Mouse (Mus musculus) frontal cortex, postnatal 14 days (tissue): Measurements from ENCODE around the gene 1700012B07Rik.

Source experiments
- DNase-seq, 2 experiments: peaks; one replicate each; pipeline ENCODE4 v3.0.0; 2022; ENCODE audit warnings: low spot score in 2 of 2

Gene 1700012B07Rik

DNA sequence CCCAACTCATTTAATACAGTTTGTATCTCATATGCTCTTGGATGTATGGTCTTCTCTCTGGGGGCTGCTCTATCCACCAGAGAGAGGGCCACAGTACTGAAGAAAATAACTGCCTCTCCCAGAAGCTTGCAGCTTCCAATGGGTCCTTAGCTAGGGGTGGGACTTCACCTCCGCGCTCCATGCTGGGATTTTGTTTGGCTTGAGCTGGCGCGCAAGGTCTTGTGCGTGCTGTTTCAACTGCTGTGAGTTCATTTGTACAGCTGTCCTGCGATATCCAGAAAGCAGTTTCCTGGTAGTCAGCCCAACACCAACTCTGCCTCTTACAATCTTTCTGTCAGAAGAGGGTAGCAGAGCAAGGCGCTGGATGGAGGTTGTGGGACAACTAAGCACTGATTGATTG is 18.5 kb upstream of the 1700012B07Rik start:
- DNase-seq: no peak

DNA sequence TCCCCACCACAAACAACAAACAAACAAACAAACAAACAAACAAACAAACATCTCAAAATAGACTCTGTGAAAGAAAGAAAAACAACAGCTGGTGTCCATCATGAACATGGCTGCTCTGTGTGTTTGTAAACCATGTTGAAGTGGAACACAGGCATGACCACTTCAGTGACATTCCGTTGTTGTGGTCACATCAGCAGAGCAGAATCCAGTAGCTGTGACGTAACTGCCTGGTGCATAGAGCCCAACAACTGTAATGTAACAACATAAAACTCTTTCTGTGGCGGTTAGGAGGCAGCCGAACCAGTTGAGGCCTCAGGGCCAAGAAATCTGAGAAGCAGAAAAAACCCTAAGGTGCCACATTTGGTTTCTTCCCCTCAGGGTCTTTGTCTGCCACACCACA is 17.8 kb upstream of the 1700012B07Rik start:
- DNase-seq: no peak

DNA sequence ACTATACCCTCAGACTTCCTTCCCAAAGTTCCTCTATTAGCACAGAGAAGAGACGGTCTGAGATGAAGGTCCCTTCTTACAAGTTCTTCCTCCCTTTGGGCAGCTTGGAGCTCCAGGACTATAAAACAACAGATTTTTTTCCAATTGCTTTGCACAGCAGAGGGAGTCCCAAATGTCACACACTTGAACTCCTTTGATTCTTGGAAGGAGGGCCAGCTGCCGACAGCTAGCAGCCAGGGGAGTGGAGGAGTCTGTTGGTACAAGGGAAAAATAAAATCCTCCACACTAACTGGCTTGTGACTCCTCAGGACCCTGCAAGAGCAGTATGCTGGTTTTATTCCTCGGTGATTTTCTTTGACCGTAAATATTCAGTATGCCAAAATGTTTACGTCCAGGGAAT is 16.6 kb upstream of the 1700012B07Rik start:
- no peak for DNase-seq

DNA sequence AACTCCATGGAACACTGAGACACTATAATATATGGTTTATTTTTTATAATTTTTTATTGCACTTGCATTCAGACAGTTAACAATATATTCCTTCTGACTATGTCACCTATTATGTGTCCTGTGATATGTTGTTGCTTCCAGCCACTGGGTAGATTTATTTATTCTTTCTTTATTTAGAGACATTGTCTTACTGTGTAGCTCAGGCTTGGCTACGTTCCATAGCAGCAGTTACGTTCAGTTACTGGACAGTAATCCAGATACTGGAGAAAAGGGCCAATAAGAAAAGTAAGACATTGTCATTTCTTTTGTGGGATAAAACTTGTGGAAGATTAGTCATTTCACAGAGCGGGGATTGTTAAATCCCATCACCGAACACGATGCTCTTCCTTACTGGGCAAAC is 2.5 kb upstream of the 1700012B07Rik start:
- no peak for DNase-seq

DNA sequence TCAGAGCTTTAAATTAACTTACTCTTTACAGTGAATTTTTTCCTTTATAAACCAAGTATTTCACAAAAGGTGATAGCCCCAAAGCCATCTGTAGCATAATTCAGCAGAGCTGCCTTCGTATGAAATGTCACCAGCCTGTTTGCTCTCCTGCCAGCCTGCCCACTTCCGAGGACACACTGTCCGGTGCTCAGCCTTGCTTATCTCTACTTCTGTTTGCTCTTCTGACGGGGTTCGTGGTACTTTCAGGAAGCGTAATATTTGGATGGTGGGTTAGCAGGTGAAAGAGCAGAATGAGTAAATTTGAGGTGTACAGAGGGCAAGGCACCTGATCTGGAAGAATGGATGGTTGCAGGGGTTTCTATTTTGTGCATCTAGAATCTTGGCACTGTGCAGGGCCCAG is 5.6 kb downstream of the 1700012B07Rik start:
- no peak for DNase-seq

DNA sequence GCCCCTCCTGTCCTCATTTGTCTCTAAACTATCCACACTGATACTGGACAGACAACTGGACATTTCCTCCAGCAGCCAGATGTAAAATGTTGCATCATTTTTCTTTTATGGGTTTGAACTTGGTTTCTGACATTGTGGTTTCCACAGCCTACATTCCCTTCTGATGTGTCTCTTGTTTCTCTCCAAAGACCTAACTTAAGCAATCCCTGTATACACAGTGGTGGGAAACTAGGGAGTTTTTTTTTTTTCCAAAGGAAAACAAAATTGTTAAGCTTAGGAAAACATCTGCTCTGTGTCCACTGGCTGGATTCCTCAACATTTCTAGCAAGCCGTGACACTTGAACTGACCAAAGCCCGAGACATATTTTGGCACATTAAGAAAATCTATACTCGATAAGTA is 10.4 kb downstream of the 1700012B07Rik start:
- no peak for DNase-seq

DNA sequence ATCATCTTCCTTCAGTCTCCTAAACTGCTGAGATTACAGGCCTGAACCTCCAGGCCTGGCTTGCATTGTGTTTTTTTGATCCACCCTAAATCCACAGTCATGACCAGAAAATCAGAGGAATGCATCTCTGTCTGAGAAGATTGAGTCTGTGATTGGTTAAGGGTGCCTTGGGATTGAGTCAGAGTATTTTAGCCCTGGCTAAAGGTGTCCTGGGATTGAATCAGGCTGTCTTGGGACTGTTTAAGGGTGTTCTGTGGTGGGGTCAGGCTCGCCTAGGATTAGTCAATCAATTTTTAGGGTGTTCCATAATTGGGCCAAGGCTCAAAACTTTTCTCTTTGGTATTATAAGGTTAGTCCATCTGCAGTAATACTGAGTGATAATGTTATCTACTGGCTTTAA is 10.9 kb downstream of the 1700012B07Rik start:
- DNase-seq: no peak

DNA sequence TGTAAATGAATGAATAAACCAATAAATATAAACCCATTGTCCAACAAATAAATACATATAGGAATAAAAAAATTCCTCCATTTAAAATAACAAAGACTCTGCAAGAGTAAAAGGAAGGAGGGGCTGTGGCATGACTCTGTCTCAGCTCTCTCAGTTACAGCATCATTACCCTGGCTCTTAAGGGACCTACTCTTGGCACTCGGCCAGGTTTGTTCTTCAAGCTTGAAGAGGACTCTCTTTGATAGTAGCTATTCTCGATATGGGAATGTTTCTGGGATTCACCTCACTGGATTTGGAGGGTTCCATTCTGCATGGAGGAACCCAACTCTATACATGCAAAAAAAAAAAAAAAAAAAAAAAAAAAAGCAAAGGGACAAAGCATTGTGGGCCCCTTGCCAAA is 16.1 kb downstream of the 1700012B07Rik start:
- DNase-seq: no peak

DNA sequence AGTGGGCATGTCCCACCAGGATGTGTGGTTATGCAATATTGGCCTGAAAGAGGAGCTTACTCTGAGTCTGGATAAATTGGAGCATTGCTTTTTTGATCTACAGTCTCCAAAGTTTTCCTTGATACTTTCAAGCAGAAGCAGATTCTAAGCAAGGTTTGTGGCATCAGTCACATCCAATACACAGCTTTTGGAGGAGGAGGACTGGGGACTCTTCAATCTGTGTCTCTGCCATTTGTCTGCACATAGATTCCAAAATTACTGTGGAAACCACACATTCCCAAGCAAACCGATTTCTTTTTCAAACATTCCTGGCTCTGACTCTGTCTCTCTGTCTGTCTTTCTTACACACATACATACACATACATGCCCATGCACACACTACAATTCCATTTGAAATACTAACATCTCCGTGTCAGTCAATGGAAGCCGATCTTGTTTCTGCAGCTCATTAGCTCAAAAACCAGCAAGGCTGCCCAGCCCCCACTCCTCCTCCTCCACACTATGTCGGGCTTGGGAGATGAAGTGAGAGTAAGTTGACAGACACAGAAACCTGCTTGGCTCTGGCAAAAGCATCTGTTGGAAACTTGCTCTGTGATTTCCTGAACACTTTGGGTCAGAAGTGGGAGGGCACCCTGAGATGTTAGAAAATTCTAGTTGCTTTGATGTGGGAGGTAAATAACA is 18.5 kb downstream of the 1700012B07Rik start:
- peak in 1 of 2 experiments; percentile 46 for DNase-seq

DNA sequence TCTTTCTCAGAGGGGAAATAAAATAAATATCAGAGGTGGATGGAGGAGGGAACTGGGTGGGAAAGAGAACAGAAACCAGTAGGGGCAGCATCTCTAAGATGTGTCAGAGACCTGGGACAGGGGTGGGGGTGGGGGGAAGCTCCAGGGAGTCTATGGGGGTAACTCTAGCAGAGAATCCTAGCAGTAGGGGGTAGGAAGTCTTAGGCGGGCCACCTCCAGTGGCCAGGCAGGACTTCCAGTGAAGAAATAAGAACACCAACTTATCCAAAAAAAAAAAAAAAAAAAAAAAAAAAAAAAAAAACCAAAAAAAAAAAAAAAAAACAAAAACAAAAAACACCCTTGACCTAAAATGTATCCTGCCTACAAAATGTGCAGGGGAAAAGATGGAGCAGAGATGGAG is 26.3 kb downstream of the 1700012B07Rik start:
- no peak for DNase-seq

DNA sequence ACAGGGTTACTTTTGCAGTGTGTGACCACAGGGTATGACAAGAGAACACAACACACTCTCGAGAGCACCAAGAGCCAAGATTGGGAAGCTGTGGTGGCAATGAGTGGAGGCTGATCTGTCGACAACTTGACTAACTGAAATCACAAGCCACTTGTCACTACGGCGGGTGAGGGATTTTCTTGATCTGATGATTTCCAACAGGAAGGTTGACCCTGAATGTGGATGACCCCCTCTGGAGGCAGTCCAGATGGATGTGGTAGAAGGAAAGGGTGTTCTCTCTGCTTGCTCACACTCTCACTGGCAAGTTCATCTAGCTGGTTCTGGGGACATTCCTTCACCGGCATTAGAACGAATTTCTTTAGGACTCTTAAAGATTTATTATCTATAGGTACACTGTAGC is 30.3 kb downstream of the 1700012B07Rik start:
- DNase-seq: no peak

DNA sequence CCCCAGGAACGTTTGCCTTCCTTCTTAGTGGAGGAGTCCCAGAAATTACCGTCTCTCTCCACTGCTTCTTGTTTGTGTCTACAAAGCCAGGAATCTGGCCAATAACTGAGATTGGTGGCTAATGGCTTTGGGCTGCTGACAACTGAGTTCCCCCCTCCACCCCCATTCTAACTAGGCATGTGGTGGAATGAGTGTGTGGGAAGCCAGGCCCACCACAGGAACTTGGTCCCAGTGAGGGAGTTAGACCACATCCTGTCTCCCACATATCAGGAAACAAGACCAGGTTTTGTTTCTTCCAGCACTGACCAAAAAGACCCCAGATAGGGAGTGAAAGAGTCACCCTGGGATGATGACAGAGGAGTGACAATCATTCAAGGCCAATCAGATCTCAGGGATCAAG is 32.3 kb downstream of the 1700012B07Rik start:
- no peak for DNase-seq

DNA sequence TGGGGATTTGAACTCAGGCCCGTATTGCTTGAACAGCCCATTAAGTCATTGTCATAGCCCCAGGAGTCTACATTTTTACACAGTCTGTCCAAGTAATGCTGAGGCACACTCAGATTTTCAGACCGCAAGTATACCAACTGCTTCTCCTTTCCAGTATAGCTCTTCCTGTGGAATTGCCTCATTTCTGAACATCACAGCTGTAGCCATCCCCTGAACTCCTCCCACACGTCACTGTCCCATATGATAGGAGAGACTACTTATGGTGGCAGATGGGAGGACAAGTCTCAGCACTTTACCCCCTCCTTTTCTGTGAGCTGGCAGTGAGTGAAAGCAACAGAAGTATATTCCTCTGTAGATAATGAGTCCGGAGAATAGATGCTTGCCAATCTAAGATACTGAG is 34.3 kb downstream of the 1700012B07Rik start:
- no peak for DNase-seq

DNA sequence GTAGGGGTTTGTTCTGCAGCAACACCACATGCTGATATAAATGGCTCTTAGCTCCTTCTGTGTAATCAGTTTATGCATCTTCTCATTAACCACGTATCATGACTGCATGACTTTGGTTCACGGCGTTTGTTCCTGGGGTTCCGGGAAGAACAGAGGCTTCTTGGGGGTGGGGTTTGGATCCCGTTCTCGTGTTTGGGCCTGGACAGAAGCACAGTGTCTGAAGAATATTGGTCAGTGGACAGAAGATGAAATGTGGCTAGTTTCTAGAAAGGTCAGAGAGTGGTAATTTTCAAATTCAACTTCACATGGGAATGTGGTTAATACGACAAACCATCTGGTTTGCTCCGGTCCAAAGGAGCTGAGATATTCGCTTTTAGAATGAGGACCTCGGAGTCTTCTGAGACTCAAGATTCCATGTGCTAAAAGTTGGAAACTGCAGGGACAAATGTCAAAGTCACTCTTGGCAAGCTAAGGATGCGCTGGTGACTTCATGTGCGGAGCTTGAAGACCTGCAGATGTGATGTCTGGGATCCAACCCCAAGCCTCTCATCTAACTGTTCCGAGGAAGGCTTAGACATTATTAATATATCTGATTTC is 35.3 kb downstream of the 1700012B07Rik start:
- no peak for DNase-seq

DNA sequence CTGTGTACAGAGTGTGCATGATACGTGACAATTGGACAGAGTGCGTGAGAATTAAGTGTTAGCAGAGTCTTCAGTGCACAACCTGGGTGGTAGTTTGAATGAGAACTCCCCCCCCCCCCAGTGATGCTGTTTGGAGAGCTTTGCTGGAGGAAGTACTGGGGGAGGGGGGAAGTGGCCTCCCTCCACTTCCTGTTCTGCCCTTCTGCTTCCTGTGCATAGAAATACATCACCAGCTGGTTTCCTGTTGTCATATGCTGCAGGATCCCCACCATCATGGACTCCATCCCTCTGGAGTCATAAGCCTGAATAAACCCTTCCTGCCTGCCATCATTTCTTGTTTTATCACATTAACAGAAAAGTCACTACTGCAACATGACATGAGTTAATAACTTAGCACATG is 35.9 kb downstream of the 1700012B07Rik start:
- DNase-seq: no peak

DNA sequence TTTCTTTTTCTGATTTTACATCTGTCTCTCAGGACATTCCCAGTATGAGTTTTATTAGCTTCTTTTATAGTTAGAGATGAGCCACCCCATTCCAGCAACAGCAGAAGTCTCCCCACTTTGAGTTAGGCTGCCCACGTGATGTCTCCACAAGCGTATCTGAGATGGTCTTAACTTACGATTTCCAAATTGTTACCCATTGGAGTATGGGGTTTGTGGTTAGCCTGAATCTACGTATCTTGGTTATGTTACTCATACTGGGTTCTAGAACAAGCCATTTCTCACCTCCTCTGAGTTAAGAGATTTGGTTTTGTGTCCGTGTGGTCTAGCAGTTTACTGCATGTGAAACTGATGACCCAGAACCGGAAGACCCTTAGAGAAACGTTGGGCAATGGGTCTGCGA is 37.6 kb downstream of the 1700012B07Rik start:
- DNase-seq: no peak

DNA sequence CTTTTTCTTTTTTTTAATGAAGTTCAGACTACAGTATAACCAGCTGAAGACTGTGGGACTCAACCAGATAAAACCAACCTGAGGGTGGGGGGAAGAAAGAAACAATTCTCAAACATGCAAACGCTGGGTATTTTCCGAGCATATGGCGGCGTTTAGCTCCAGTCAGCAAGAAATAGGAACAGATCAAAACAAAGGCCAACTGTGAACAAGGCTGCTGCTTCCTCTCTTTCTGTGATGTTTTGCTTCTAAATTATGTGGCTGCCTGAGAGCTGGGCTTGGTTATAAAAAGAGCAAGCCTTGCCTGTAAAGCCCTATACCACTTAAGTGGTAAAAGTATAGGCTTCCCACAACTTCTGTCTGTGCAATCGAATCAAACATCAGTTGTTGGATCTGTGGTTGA is 42.5 kb downstream of the 1700012B07Rik start:
- DNase-seq: no peak

DNA sequence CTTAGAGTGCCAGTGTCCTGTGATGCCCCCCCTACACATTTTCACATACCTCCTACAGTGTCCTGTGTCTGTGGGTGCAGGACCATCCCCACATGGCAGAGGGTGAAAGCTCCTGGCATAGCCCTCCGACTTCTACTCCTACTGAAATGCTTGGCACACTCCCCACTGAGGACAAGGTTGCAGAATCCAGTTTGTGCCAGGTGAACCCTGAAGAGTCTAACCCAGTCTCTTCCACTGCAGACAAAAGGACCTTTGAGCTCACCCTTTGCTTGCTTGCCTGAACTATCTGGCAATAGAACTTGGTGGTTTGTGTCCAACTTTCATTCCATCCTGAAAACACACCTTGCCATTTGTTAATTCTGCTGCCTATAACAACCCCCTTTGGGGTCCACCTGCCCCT is 56.5 kb downstream of the 1700012B07Rik start:
- DNase-seq: no peak

DNA sequence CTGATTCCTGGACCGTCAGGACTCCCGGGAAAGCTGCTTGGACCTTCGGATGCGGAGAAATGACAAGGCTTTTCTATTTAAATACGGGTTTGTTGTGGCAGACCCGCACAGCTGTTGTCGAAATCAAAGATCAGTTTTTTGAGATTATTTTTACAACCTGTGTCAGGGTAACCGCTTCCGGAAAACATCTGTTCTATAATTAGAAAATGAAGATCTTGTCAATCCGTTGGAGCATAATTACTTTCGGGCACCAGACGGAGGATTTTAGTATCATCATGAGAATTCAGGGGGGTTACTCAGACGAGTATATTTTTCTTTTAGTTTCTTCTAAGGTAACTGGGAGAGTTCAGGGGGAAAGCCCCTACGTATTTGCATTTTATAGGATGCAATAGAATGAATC is 57.7 kb downstream of the 1700012B07Rik start:
- DNase-seq: no peak

DNA sequence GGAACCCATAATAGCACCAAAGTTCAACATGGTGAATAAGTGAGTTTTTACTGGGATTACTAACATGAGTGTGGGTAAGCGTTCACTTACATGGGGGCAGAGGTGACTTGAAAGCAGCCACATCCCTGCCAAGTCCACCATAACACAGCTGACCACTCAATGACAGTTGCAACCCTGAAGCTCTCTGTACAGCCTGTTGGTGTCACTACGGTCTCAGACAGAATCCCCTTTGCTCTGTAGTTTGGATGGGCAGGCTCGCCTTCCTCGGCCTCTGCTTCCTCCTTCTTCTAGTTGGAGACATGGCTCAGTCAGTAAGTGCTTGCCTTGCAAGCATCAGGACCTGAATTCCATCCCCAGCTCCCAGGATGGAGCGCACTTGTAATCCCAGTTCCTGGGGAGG is 58.8 kb downstream of the 1700012B07Rik start:
- no peak for DNase-seq

DNA sequence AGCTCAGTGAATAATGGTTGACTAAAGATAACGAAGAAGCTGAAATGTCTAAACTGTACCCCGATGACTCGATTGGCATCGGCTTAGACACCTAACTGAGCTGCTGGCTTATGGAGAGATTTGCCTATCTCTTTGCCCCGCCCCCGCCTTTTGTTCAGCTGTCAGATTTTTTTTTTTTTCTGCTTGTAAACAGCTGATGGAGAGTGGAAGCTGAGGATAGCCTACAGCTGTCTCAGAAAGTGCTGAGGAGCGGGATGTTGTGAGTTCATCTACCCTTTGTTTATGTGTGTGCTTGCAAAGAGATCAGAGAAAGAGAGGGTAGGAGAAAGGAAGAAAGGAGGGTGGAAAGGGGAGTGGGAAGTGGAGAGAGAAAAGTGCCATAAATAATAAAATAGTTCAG is 67.8 kb downstream of the 1700012B07Rik start:
- DNase-seq: no peak

DNA sequence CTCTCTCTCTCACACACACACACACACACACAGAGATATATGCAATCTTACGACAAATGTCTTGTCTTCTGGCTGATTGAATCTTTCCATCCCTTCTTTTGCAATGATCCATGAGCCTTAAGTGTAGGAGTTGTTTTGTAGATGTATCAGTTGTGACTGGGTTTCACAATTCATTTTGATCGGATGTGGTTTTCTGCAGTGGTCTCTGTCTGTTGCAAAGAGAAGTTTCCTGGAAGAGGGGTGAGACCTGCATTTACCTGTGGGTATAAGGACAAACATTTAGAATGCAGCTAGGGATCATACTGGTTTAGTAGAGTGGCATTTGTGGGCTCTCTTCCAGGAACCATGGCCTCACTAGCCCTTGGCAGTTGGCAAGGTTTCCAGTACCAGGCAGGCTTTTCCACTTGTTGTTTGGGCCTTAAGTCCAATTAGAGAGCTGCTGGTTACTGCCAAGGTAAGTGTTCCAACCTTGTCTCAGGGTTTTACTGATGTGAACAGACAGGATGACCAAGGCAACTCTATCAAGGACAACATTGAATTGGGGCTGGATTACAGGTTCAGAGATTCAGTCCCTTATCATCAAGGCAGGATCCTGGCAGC is 69.1 kb downstream of the 1700012B07Rik start:
- DNase-seq: no peak

DNA sequence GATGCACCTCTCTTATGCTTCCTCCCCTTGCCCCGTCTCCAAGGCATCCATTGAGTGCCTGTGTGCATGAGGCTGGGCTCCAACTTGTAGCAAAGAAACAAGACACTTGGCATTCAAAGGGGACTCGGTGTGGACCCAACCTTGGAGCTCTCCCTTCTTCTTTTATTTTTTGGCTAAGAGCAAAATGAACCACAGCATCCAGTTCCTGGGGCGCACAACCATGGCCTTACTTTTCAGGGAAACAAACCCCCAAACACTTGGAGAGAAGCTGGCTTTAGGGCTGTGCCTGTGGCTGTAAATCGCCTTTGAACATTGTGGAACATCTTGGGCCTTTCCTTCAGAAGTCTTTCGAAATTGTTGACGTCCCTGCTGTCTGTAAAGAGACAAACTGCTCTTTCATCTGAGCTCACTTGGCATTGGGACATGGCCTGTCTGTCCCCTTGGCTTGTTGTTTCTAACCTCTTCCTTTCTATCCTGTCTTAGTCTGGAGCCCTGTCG is 73.7 kb downstream of the 1700012B07Rik start:
- peak; percentile 11 to 44 for DNase-seq
